In the genomic region with DNA sequence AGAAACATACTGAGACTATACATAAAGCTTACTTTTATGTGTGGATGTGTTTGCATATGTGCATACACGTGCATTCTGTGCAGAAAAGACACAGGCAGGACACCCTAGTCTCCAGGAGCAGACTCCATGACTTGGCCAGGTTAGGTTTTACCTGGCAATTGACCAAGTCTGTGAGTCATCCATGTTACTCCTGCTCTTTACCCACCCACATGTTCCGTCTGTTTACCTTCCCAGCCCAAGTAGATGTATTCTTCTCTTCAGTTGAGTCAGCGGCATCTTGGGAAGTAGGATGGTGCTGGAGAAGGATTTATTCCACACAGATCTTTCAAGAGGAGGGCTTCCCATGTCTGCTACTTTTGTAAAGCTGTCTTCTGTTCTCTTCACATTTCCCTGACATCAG, we compare ENCODE assay signal across 10 mouse cellular contexts. TPM values are rescaled to one million over a fixed set of nuclear protein-coding genes. Genes with fewer than 3 reads are reported as not detected.
DNase-seq lines count a peak whose midpoint lies in the region; ATAC-seq lines count a peak whose summit lies in the region.
"Had no signal": no experiment of that assay in that cellular context is flagged by ENCODE, and none has a peak within 500 bp of the region (broad histone marks: within the 10 kb centered on the region; RNA-seq: fewer than 3 reads in every experiment).

No protein-coding gene starts in this region.

- H3K27ac ChIP-seq in stomach, embryonic 15.5 days: no peak overlapping the region

- peak; percentile 23 for DNase-seq in heart, adult 8-10 months (ENCODE audit: low spot score)
- DNase-seq in heart, adult 9 months (ENCODE audit: low spot score in 2 of 2): no peak
- peak; percentile 9 for DNase-seq in ovary, adult 18-20 months (ENCODE audit: low spot score)
- DNase-seq in ovary, postnatal 10 days (ENCODE audit: low spot score): no peak
- peak; percentile 62 to 78 for DNase-seq in cerebellum, postnatal 25 days
- DNase-seq in testis, postnatal 10 days (ENCODE audit: low spot score): no peak
- no peak for DNase-seq in thymus, postnatal 10 days (ENCODE audit: low spot score in 2 of 2)
- DNase-seq: lung, embryonic 14.5 days had no signal

- no peak overlapping the region for H3K4me2 ChIP-seq in stomach, embryonic 15.5 days
- H3K4me2 ChIP-seq: lung, embryonic 14.5 days had no signal

- H3K4me1 ChIP-seq in stomach, embryonic 15.5 days: no peaks in the 10 kb centered on the region

- peaks cover 24% of the 10 kb centered on the region; the same call in 1 of the 2 replicates for H3K36me3 ChIP-seq in stomach, embryonic 15.5 days

- no peak overlapping the region for H3K4me3 ChIP-seq in stomach, embryonic 15.5 days (replicated peaks)

- H3K9me3 ChIP-seq in stomach, embryonic 15.5 days: no peaks in the 10 kb centered on the region

- H3K27me3 ChIP-seq in stomach, embryonic 15.5 days (replicated peaks): no peaks in the 10 kb centered on the region

- H3K9ac ChIP-seq in stomach, embryonic 15.5 days: no peak overlapping the region
- H3K9ac ChIP-seq: lung, embryonic 14.5 days had no signal

- ATAC-seq in stomach, embryonic 15.5 days (ENCODE audit: insufficient read depth, low FRiP score, low read depth): 0 out of 2 replicates have a peak, but pooled peaks have one; percentile 35
- ATAC-seq: hindbrain, embryonic 16.5 days had no signal

- WGBS in stomach, embryonic 15.5 days: 56% methylated on average over 3 of the region's 3 CpGs

RNA-seq across cellular contexts. Expression of gene Cemip2, which starts 27.2 kb away (rescaled TPM):
- total RNA-seq in heart, adult 8-10 months (2022): 10 to 100 TPM; 10.2 to 11.5 (median 10.8) TPM
- polyA plus RNA-seq in stomach, embryonic 15.5 days (2015; fragmentation: Nextera tagmentation; extraction: Ambion mirVana): 12.9 and 13.8 TPM in 2 replicates

Comparison
In these comparisons a context has a peak if more than half of its experiments do, and no peak if none do; other contexts are left out.
1. DNase-seq: peak in heart, adult 8-10 months (single experiment), ovary, adult 18-20 months (single experiment) and cerebellum, postnatal 25 days (2 of 2); none in heart, adult 9 months (0 of 2), ovary, postnatal 10 days (single experiment), testis, postnatal 10 days (single experiment) and thymus, postnatal 10 days (0 of 2).